Mouse (Mus musculus) cerebellum, adult 9-10 months (tissue): ENCODE measurements around the gene Podxl2.

Source experiments
- DNase-seq: peaks from one replicate; pipeline ENCODE4 v3.0.0; 2022

Gene Podxl2

DNA sequence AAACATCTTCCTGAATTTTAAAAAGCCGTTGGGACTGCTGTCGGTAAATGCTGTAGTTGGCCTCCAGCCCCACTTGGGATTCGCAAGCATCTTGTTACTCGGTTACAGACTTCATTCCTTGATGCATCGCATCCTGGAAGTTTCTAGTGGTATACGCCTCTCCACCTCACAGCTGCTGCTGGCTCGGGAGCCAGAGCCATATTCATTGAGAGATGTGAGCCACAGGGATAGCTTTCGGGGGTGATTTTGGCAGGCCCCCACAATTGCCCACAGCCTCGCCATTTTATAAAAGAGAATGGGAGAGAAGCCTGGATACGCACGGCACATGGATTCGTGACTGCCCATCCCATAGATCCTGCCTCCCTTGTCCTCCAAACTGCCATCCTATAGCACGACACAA lies 81.0 kb downstream of the Podxl2 start:
- DNase-seq, result no peak

DNA sequence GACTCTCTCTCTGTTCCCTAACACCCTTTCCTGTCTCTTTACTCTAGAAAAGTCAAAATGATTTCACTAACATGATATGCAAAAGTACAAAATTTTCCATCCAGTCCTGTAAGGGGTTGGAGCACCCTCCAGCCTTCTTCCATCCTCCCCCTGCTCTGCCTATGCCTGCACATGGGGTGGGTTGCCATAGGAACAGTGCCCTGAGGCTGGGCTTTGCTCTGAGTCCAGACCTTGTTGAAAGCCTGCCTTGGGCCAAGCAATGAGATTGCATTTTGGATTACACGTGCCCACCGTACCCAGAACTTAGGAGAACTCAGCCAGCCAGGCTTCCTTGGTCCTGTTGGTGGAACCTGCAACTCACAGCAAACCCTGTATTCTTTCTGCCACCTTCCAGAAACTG lies 81.6 kb downstream of the Podxl2 start:
- no peak for DNase-seq
